Mouse (Mus musculus) CD4-positive, CD25-positive, alpha-beta regulatory T cell (primary cell): ENCODE data around the gene Ankzf1. TPM values are rescaled to one million over a fixed set of nuclear protein-coding genes. Genes with fewer than 3 reads are reported as not detected.

ENCODE experiments used
- polyA plus RNA-seq: library from polyadenylated mRNA; unstranded; fragments of 100-300 nt; shearing (Covaris generic); gene quantifications from one replicate; pipeline ENCODE4 v1.2.1, GENCODE M21; 2017

Gene Ankzf1
- polyA plus RNA-seq, result 46.2 TPM

GRCm38 (mm10) chr1:75191622-75192402 is at the start of gene Ankzf1, which contains the start of gene Atg9a:
Ankzf1 (plus strand) TSS chr1:75192151.
Atg9a (minus strand) TSS chr1:75192196.

DNA sequence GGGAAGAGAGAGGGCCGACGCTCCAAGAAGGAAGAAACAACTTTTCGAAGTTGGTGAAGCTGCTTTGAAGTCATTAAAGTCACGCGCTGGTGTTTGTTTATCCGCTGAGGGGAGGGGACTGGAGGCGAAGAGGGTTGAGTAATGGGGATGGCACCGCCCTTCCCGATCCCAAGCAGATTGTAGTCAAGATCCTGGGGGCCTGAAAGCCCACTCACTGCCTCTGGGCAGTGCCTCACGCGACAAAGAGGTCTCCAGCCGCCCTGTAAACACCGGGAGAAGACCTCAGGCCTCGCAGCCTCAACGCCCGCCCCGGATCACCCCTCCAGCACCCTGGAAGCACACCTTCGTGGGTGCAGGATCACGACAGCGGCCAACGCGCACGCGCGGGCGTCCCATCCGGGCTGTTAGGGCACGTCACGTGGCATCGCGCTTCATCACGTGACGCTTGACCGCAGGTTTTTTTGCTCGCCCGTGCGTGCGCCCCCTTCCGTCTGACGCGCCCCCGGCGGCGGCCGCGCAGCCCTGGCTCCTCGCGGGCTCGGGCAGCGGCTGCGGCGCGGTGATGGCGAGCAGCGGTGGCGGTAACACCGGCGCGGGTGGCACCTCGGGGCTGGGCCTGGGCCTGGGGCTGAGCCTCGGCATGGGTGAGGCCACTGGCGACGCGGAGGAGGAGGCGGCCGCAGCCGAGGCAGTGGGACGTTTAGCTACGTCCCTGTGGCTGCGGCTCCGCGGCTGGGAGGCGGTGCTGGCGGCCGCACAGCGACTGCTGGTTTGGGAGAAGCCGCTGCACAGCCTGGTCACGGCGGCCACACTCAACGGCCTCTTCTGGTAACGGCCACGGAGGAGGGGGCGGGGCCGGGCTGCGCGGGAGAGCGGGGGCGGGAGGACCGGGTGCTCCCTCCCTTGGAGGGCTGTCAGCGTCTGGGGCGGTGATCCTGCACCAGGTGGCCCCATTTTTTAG is 49.4 kb upstream of the Ankzf1 start, which contains the start of the genes Cnppd1 and Retreg2:
Gene Cnppd1, minus strand, starts transcription at position 411 of the 961 bp plus-strand sequence.
Gene Retreg2, plus strand, starts transcription at position 478 of the 961 bp plus-strand sequence.

DNA sequence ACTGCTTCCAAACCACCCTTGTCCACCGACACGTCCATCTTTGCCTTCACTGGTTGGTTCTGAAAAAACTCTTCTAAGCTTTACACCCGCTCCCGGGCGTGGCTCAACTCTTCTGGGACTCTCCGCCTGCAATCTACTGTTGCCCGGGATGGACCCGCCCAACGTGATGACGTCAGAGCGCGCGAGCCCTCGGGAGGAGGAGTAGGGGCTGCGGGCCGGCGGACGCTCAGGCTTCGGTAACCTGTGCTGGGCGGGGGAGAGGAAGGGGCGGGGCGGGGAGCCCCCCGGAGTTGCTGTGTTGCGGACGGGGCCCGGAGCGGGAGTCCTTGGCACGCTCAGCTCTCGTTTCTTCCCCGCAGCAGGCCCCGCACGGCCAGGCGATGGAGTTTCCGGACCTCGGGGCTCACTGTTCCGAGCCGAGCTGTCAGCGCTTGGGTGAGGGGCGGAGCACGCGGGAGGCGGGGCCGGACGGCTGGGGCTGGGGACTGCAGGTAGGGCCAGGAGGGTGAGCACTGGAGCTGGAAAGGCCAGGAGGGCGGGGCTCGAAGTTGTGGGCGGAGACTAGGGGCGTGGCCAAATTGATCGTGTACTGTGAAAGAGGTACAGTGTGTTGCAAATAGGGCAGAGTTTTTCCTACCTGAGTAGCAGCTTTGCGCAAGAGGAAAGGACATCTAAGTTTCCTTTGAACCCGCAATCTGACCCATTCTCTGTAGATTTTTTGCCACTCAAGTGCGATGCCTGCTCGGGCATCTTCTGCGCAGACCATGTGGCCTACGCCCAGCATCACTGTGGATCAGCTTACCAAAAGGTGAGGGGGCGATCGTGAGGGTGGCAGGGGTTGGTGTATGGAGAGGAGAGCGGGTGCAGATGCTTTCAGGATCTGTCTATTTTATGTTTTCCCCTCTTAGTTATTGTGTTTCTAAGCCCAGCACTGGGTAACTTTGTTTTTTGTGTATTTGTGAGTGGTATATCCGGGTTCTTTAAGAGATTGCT is 23.2 kb upstream of the Ankzf1 start, which contains the start of gene Zfand2b:
Gene Zfand2b, plus strand, starts transcription at position 175 of the 993 bp plus-strand sequence.

GRCm38 (mm10) chr1:75180105-75180590 is 11.8 kb upstream of the Ankzf1 start, which contains the start of gene Abcb6:
Abcb6 (minus strand) TSS chr1:75180392.

DNA sequence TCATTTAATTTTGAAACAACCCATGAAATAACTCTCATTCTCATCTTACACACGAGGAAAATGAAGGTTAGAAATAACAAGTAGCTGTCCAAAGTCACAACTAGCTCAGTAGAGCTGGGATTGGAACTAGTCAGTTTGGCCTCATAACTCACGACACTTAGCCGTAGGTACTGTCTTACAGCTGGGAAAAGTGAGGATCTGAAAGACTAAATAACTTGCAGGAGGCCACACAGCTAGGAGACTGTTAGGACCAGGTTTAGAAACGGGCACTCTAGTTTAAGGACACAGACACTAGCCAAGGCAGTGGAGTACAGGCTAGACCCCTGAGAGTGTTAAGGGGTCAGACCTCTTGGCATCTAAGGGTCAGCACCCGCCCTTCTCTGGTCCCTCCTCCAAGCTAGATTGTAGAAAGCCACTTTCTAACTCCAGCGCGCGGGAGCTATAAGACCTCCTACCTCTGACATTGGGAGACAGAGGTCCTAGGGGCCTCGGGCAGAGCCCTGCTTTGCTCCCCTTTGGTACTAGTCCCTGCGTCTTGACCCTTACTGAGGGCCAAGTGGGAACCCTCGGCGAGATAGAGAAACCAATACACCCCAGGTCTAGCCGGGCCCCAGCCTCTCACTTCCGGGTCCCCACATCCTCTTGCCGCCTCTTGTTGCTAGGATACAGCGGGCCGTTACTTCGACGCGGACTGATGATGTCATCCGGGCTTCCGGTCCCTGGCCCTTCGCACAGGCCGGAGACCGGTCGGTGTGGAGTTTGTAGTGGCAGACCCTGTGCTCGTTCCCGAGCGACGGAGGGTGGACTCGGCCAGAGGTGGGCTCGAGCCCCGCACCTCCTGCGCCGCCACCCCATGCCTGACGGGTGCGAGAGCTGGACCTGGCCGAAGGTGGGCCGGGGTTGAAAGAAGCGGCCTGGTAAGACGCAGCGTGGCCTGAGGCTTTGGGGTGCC is 18.5 kb downstream of the Ankzf1 start, which contains the start of the genes Glb1l and Stk16:
Gene Glb1l, minus strand, starts transcription at position 678 of the 952 bp plus-strand sequence.
Gene Stk16, plus strand, starts transcription at position 703 of the 952 bp plus-strand sequence.

DNA sequence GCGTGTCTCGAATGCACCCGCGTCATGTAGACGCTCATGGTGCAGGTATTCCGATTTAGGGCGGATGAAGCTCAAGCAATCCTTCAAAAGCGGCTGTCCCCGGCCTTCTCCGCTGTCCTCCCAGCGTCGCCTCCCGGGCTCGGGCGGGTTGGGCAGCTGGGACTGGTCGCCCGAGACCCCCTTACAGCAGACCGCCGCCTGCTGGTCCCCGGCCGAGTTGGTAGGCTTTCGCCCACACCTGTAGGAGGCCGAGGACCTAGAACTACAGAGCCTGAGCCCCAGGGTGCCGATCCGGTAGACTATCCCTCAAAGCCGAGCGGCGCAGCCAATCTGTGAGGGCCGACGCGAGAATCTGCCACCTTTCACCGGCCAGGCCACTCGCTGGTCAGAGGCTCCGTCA is 27.6 kb downstream of the Ankzf1 start, which contains the start of gene Tuba4a:
Gene Tuba4a, minus strand, starts transcription at position 335 of the 400 bp plus-strand sequence.

DNA sequence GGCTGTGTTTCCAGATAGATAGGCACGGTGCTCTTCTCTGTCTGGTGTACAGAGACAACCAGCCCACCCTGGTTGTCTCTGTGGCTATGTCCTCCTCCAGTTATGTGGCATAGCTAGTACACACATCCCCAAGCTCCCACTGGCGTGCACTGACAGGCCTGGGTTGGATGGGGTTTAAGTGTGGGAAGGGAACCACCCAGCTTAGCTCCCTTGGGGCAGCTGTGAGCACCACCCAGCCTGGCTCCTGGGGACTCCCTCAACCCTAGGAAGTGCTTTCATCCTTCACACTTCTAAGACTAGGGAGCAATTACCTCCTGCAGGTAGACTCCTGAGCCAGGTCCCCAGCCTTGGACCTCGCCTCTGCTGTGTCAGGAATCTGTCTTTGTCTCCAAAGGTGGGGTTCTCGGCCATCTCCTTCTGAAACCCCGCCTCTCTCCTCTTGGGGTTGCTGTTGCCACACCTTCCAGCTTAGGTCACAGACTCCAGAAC is 39.8 kb downstream of the Ankzf1 start, which contains the start of gene A630095N17Rik:
Gene A630095N17Rik, minus strand, starts transcription at position 439 of the 489 bp plus-strand sequence.

DNA sequence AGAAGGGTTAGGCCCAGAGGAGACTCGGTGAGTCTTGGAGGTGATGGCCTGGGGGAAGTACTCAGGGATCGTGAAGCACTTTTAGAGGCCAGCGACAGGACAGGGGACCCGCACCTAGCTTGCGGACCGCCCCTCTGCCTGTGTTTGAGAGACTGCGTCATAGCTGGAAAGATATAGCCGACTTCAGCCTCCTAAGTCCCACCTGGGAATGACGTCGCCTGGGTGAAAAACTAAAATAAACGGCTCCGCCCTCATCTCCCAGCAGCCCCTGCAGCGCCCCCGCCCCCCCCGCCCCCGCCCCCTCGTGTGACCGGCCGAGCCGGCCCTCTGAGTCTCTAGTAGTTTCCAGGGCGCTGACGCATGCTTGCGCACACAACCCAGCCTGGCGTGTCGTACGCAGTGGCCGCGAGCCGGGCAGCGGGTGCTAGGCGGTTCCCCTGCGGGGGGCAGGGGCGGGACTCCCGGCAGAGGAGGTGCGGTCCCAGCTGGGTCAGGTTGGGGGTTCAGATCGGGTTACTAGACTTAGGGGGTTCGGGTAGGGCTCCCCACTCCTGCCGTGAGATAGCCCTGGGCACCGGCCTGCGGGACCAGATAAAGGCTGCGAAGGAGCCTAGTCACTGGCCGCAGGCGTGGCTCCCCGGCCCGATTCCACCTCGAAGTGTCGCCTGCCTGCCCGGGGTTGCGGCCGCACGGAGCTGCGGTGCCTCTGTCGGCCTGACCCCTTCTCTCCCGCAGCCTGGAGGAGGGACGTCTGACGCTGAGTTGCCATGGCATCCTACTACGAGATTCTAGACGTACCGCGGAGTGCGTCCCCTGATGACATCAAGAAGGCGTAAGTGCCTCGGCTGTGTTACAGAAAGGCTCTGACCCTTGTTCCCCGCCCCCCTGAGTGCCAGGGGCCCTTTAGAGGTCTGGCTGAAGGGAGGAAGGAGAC is 44.4 kb downstream of the Ankzf1 start, which contains the start of gene Dnajb2:
Gene Dnajb2, plus strand, starts transcription at position 290 of the 934 bp plus-strand sequence.

Other genes starting within 250 kb of the Ankzf1 start
- not detected for gene Ihh, start 240.5 kb upstream of the Ankzf1 start, polyA plus RNA-seq
- gene Nhej1, start 67.0 kb upstream of the Ankzf1 start, polyA plus RNA-seq, result 8.1 TPM
- gene Slc23a3, start 58.3 kb upstream of the Ankzf1 start, polyA plus RNA-seq, result 0.25 TPM
- 178 TPM for gene Cnppd1, start 49.4 kb upstream of the Ankzf1 start, polyA plus RNA-seq
- gene Retreg2, start 49.4 kb upstream of the Ankzf1 start, polyA plus RNA-seq, result 113 TPM
- 78.5 TPM for gene Zfand2b, start 23.5 kb upstream of the Ankzf1 start, polyA plus RNA-seq
- 4.5 TPM for gene Abcb6, start 11.8 kb upstream of the Ankzf1 start, polyA plus RNA-seq
- 24.9 TPM for gene Atg9a, start within 50 bp of the Ankzf1 start, polyA plus RNA-seq
- gene Glb1l, start 18.7 kb downstream of the Ankzf1 start, polyA plus RNA-seq, result 15.6 TPM
- gene Stk16, start 18.7 kb downstream of the Ankzf1 start, polyA plus RNA-seq, result 104 TPM
- 316 TPM for gene Tuba4a, start 27.7 kb downstream of the Ankzf1 start, polyA plus RNA-seq
- 0.85 TPM for gene A630095N17Rik, start 40.0 kb downstream of the Ankzf1 start, polyA plus RNA-seq
- 25.5 TPM for gene Dnajb2, start 44.3 kb downstream of the Ankzf1 start, polyA plus RNA-seq
- 0.43 TPM for gene Ptprn, start 72.4 kb downstream of the Ankzf1 start, polyA plus RNA-seq
- not detected for gene Resp18, start 86.3 kb downstream of the Ankzf1 start, polyA plus RNA-seq
- gene Dnpep, start 125.8 kb downstream of the Ankzf1 start, polyA plus RNA-seq, result 78.1 TPM
- 0.34 TPM for gene Des, start 168.2 kb downstream of the Ankzf1 start, polyA plus RNA-seq
- 0.59 TPM for gene Speg, start 183.1 kb downstream of the Ankzf1 start, polyA plus RNA-seq
- 90.4 TPM for gene Gmppa, start 243.8 kb downstream of the Ankzf1 start, polyA plus RNA-seq